Mouse (Mus musculus) layer of hippocampus, adult 9-11 months (tissue): ENCODE results near the gene Lyrm7.

Experiments used
- DNase-seq: peaks from one replicate; pipeline ENCODE4 v3.0.0; 2022

Lyrm7 gene

GRCm38 (mm10) chr11:54844959-54845358 lies 15.8 kb downstream of the Lyrm7 start:
- DNase-seq, result no peak

GRCm38 (mm10) chr11:54844424-54844823 lies 16.3 kb downstream of the Lyrm7 start:
- no peak for DNase-seq

- DNase-seq, result no peak
Observed at GRCm38 (mm10) chr11:54840891-54841290, 19.8 kb downstream of the Lyrm7 start.

GRCm38 (mm10) chr11:54839696-54840095 lies 21.0 kb downstream of the Lyrm7 start:
- DNase-seq, result no peak

- no peak for DNase-seq
Observed at GRCm38 (mm10) chr11:54836106-54836505, 24.6 kb downstream of the Lyrm7 start.

GRCm38 (mm10) chr11:54834596-54834995 lies 26.1 kb downstream of the Lyrm7 start:
- no peak for DNase-seq

- DNase-seq, result peak; percentile 92
Observed at GRCm38 (mm10) chr11:54833833-54834232, 26.9 kb downstream of the Lyrm7 start.

- DNase-seq, result no peak
Observed at GRCm38 (mm10) chr11:54826819-54827218, 33.9 kb downstream of the Lyrm7 start.

GRCm38 (mm10) chr11:54825774-54826173 lies 34.9 kb downstream of the Lyrm7 start:
- no peak for DNase-seq

GRCm38 (mm10) chr11:54823467-54823866 lies 37.2 kb downstream of the Lyrm7 start:
- no peak for DNase-seq

GRCm38 (mm10) chr11:54819489-54819888 lies 41.2 kb downstream of the Lyrm7 start:
- DNase-seq, result no peak

- DNase-seq, result no peak
Observed at GRCm38 (mm10) chr11:54817449-54817848, 43.3 kb downstream of the Lyrm7 start.

GRCm38 (mm10) chr11:54815659-54816058 lies 45.1 kb downstream of the Lyrm7 start:
- no peak for DNase-seq

GRCm38 (mm10) chr11:54812812-54813516 lies 47.8 kb downstream of the Lyrm7 start:
- peak; percentile 67 for DNase-seq

- no peak for DNase-seq
Observed at GRCm38 (mm10) chr11:54812314-54812713, 48.4 kb downstream of the Lyrm7 start.

GRCm38 (mm10) chr11:54811054-54811453 lies 49.7 kb downstream of the Lyrm7 start:
- no peak for DNase-seq

- no peak for DNase-seq
Observed at GRCm38 (mm10) chr11:54809582-54809981, 51.1 kb downstream of the Lyrm7 start.

GRCm38 (mm10) chr11:54808177-54808576 lies 52.5 kb downstream of the Lyrm7 start:
- no peak for DNase-seq

- no peak for DNase-seq
Observed at GRCm38 (mm10) chr11:54807669-54808068, 53.0 kb downstream of the Lyrm7 start.

- no peak for DNase-seq
Observed at GRCm38 (mm10) chr11:54806891-54807290, 53.8 kb downstream of the Lyrm7 start.

- peak; percentile 92 for DNase-seq
Observed at GRCm38 (mm10) chr11:54805196-54805595, 55.5 kb downstream of the Lyrm7 start.

- DNase-seq, result no peak
Observed at GRCm38 (mm10) chr11:54802621-54803020, 58.1 kb downstream of the Lyrm7 start.

GRCm38 (mm10) chr11:54801791-54802558 lies 58.7 kb downstream of the Lyrm7 start:
- peak; percentile 57 for DNase-seq

GRCm38 (mm10) chr11:54796551-54796950 lies 64.2 kb downstream of the Lyrm7 start:
- no peak for DNase-seq
